Mouse (Mus musculus) ES-CJ7 (cell line): Measurements from ENCODE around the gene Tcaf3.

Experiments
- DNase-seq: peaks from one replicate; pipeline ENCODE4 v3.0.0; 2011; ENCODE audit warnings: low read depth, low spot score

The Tcaf3 gene

DNA sequence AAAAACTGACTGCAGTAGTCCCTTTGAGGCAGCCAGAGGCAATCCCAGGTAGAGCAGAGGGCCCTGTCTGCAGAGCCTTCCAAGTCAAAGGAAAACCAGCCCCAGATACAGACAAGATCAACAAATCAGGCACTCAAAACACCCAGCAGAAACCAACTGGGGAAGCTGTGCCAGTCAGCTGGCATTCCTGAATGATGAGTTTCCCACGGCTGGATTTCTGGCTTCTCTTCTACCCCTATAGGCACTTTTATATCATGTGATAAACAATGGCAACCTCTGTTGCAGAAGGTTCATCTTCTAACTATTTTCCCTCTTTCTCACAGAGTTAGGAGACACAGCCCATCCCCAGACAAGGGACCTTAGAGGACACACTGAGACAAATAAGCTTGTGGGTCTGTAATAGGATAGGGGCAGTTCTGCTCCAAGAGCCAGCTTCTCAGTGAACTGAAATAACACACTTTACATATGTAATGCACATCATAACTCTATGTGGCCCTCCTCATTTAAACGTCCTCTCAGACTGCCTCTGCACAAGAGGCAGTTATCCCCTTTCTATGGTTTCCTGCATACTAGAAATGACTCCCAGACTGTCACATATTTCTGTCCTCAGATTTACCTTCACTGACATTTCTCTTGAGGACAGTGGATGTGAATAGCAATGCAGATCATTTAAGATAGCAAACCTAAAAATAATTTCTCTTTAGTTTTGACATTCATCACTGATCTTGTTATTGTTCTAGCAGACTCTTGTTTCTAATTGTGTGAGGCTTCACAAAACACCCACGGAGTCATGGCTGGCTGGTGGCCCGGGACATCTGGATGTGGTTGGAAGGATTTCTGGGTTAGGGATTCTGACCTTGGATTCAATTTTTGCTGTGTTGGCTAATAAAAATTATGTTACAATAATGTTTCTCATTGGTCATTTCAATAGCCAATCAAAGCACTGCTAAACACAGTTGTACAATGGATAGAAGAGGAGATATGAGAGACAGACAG lies 55.2 kb downstream of the Tcaf3 start:
- no peak for DNase-seq

DNA sequence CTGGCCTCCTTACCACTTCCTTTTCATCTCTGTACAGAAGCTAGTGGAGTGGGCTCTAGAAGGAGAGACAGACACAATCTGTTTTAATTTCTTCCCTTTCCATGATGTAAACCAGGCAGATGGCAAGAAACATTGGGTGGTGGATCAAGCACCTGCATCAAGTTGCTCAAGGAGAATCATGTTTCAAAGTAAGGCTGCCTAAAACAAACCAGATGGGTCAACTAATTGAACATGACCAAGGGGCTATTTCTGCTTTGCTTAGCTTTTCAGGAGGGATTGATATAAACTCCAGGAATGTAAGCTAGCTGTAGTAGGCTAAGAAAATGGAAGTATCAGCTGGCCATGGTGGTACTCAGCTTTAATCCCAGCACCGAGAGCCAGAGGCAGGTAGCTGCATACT lies 56.8 kb downstream of the Tcaf3 start:
- DNase-seq = no peak

DNA sequence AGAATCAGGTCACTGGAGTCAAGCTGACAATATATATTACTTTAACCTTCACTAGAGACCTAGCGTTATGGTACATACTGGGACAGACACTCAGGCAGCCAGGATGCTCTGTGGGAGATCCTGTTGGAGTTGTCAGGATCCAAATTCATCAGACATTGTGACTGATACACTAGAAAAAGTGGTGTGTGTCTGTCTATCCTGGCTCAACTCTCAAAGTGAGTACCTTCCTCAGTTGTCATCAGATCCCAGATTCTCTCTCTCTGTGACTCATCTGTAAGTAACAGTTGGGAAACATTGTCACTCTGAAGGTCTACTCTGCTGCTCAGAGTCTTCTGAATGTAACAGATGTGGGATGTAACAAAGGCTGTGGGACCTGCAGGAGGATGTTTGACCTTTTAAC lies 57.8 kb downstream of the Tcaf3 start:
- DNase-seq = no peak
